Mouse (Mus musculus): ENCODE data around the gene Msi1. TPM values are rescaled to one million over a fixed set of nuclear protein-coding genes. Genes with fewer than 3 reads are reported as not detected.
A peak's percentile ranks its signal among the peaks of the same experiment; 100 is the strongest.
"Not testable (repeated sequence)": the region's sequence is repeated elsewhere in the genome, so short reads cannot be mapped to it uniquely, and the experiment has no call there.

The Msi1 gene
- polyA plus RNA-seq, 1 experiment from 2014 or later = 29.5 TPM

GRCm38 (mm10) chr5:115434853-115435754 lies 5.7 kb downstream of the Msi1 start:
- no peaks in the 10 kb centered on the region for H3K27me3 ChIP-seq
- peaks cover 56% of the 10 kb centered on the region for H3K36me3 ChIP-seq
- H3K9me3 ChIP-seq = no peaks in the 10 kb centered on the region
- peak overlapping the region; percentile 77 for H3K9ac ChIP-seq (replicated peaks)
- peak overlapping the region; percentile 98 for H3K27ac ChIP-seq
- H3K4me3 ChIP-seq (replicated peaks) = peak overlapping the region; percentile 38; the same call in 1 of the 2 replicates
- H3K4me1 ChIP-seq (replicated peaks) = peaks cover 85% of the 10 kb centered on the region
- H3K4me2 ChIP-seq = peak overlapping the region; percentile 71
- ATAC-seq (ENCODE audit: insufficient number of reproducible peaks, insufficient read depth, low FRiP score, low TSS enrichment, low read depth) = no peak
- WGBS = 23% methylated on average over 15 of the region's 15 CpGs

- peak overlapping the region; percentile 98 for H3K27ac ChIP-seq
- H3K9ac ChIP-seq (replicated peaks) = peak overlapping the region; percentile 77
- H3K9me3 ChIP-seq = no peaks in the 10 kb centered on the region
- no peaks in the 10 kb centered on the region for H3K27me3 ChIP-seq
- 14% methylated on average over 8 of the region's 8 CpGs for WGBS
- no peak for ATAC-seq (ENCODE audit: insufficient number of reproducible peaks, insufficient read depth, low FRiP score, low TSS enrichment, low read depth)
- peaks cover 60% of the 10 kb centered on the region for H3K36me3 ChIP-seq
- peak overlapping the region; percentile 38 for H3K4me3 ChIP-seq (replicated peaks)
- peaks cover 84% of the 10 kb centered on the region for H3K4me1 ChIP-seq (replicated peaks)
- peak overlapping the region; percentile 71 for H3K4me2 ChIP-seq
Measured at GRCm38 (mm10) chr5:115435755-115436379, 6.5 kb downstream of the Msi1 start.

- peak overlapping the region; percentile 98 for H3K27ac ChIP-seq
- no peaks in the 10 kb centered on the region for H3K27me3 ChIP-seq
- no peaks in the 10 kb centered on the region for H3K9me3 ChIP-seq
- ATAC-seq (ENCODE audit: insufficient number of reproducible peaks, insufficient read depth, low FRiP score, low TSS enrichment, low read depth) = peak; percentile 64
- peaks cover 63% of the 10 kb centered on the region for H3K36me3 ChIP-seq
- H3K9ac ChIP-seq (replicated peaks) = peak overlapping the region; percentile 77
- H3K4me3 ChIP-seq (replicated peaks) = peak overlapping the region; percentile 38
- H3K4me1 ChIP-seq (replicated peaks) = peaks cover 76% of the 10 kb centered on the region
- H3K4me2 ChIP-seq = peak overlapping the region; percentile 71
- 2% methylated on average over 37 of the region's 43 CpGs for WGBS
Measured at GRCm38 (mm10) chr5:115436421-115437124, 7.2 kb downstream of the Msi1 start.

GRCm38 (mm10) chr5:115437242-115437944 lies 8.0 kb downstream of the Msi1 start:
- 0 out of 2 replicates have a peak, but pooled peaks have one; percentile 1 for ATAC-seq (ENCODE audit: insufficient number of reproducible peaks, insufficient read depth, low FRiP score, low TSS enrichment, low read depth)
- Histone ChIP-seq H3K9me3 (0 out of 2 replicates have a peak, but pooled peaks cover under 1% of the 10 kb centered on the region), H3K4me1 (replicated peaks) (peaks cover 68% of the 10 kb centered on the region), H3K4me2 (peak overlapping the region; percentile 71), H3K27me3 (no peaks in the 10 kb centered on the region), H3K9ac (replicated peaks) (peak overlapping the region; percentile 44), H3K36me3 (peaks cover 64% of the 10 kb centered on the region), H3K4me3 (replicated peaks) (no peak overlapping the region), H3K27ac (peak overlapping the region; percentile 98)
- WGBS = 21% methylated on average over 7 of the region's 7 CpGs

GRCm38 (mm10) chr5:115437945-115438315 lies 8.5 kb downstream of the Msi1 start:
- H3K27ac ChIP-seq = peak overlapping the region; percentile 98
- H3K4me2 ChIP-seq = peak overlapping the region; percentile 71
- H3K4me1 ChIP-seq (replicated peaks) = peaks cover 63% of the 10 kb centered on the region
- peaks cover 64% of the 10 kb centered on the region for H3K36me3 ChIP-seq
- 0% methylated on average over 2 of the region's 2 CpGs for WGBS
- peak; percentile 2; the same call in 1 of the 2 replicates for ATAC-seq (ENCODE audit: insufficient number of reproducible peaks, insufficient read depth, low FRiP score, low TSS enrichment, low read depth)
- H3K9ac ChIP-seq (replicated peaks) = peak overlapping the region; percentile 44
- 0 out of 2 replicates have a peak, but pooled peaks cover 3% of the 10 kb centered on the region for H3K9me3 ChIP-seq
- no peaks in the 10 kb centered on the region for H3K27me3 ChIP-seq
- no peak overlapping the region; the same call in 1 of the 2 replicates for H3K4me3 ChIP-seq (replicated peaks)

GRCm38 (mm10) chr5:115438667-115439066 lies 9.3 kb downstream of the Msi1 start:
- peaks cover 64% of the 10 kb centered on the region for H3K36me3 ChIP-seq
- H3K27ac ChIP-seq = peak overlapping the region; percentile 98
- no peak for ATAC-seq (ENCODE audit: insufficient number of reproducible peaks, insufficient read depth, low FRiP score, low TSS enrichment, low read depth)
- no peak overlapping the region for H3K4me3 ChIP-seq (replicated peaks)
- H3K27me3 ChIP-seq = no peaks in the 10 kb centered on the region
- H3K9ac ChIP-seq (replicated peaks) = peak overlapping the region; percentile 18; the same call in 1 of the 2 replicates
- 13% methylated on average over 7 of the region's 7 CpGs for WGBS
- H3K4me2 ChIP-seq = no peak overlapping the region
- H3K4me1 ChIP-seq (replicated peaks) = peaks cover 56% of the 10 kb centered on the region
- H3K9me3 ChIP-seq = 0 out of 2 replicates have a peak, but pooled peaks cover 3% of the 10 kb centered on the region

GRCm38 (mm10) chr5:115441205-115441849 lies 11.9 kb downstream of the Msi1 start:
- Histone ChIP-seq H3K4me2 (no peak overlapping the region), H3K4me1 (replicated peaks) (peaks cover 29% of the 10 kb centered on the region), H3K36me3 (peaks cover 84% of the 10 kb centered on the region), H3K9ac (replicated peaks) (no peak overlapping the region), H3K27ac (no peak overlapping the region; the same call in 1 of the 2 replicates), H3K9me3 (0 out of 2 replicates have a peak, but pooled peaks cover 3% of the 10 kb centered on the region), H3K27me3 (no peaks in the 10 kb centered on the region), H3K4me3 (replicated peaks) (no peak overlapping the region)
- 46% methylated on average over 14 of the region's 14 CpGs for WGBS
- ATAC-seq (ENCODE audit: insufficient number of reproducible peaks, insufficient read depth, low FRiP score, low TSS enrichment, low read depth) = no peak

- not testable (repeated sequence) for H3K27me3 ChIP-seq; ATAC-seq (ENCODE audit: insufficient number of reproducible peaks, insufficient read depth, low FRiP score, low TSS enrichment, low read depth); H3K9ac ChIP-seq (replicated peaks); H3K4me3 ChIP-seq (replicated peaks); H3K27ac ChIP-seq; H3K9me3 ChIP-seq; H3K4me2 ChIP-seq
- 71% methylated on average over 5 of the region's 5 CpGs for WGBS
- Histone ChIP-seq H3K4me1 (replicated peaks) (peaks cover 16% of the 10 kb centered on the region), H3K36me3 (peaks cover 94% of the 10 kb centered on the region)
Measured at GRCm38 (mm10) chr5:115442663-115443062, 13.3 kb downstream of the Msi1 start.

GRCm38 (mm10) chr5:115444130-115444529 lies 14.7 kb downstream of the Msi1 start:
- no peak overlapping the region for H3K4me2 ChIP-seq
- peaks cover under 1% of the 10 kb centered on the region; the same call in 1 of the 2 replicates for H3K4me1 ChIP-seq (replicated peaks)
- H3K9me3 ChIP-seq = 0 out of 2 replicates have a peak, but pooled peaks cover 3% of the 10 kb centered on the region
- no peak for ATAC-seq (ENCODE audit: insufficient number of reproducible peaks, insufficient read depth, low FRiP score, low TSS enrichment, low read depth)
- no peak overlapping the region for H3K9ac ChIP-seq (replicated peaks)
- H3K4me3 ChIP-seq (replicated peaks) = no peak overlapping the region
- H3K36me3 ChIP-seq = peaks cover 94% of the 10 kb centered on the region
- no peak overlapping the region for H3K27ac ChIP-seq
- no peaks in the 10 kb centered on the region for H3K27me3 ChIP-seq
- 91% methylated on average over 11 of the region's 11 CpGs for whole genome bisulfite sequencing

GRCm38 (mm10) chr5:115447108-115447507 lies 17.7 kb downstream of the Msi1 start:
- Histone ChIP-seq H3K9ac (replicated peaks) (no peak overlapping the region), H3K9me3 (0 out of 2 replicates have a peak, but pooled peaks cover 3% of the 10 kb centered on the region), H3K4me3 (replicated peaks) (no peak overlapping the region), H3K27ac (no peak overlapping the region), H3K4me2 (no peak overlapping the region), H3K27me3 (no peaks in the 10 kb centered on the region), H3K36me3 (peaks cover 100% of the 10 kb centered on the region), H3K4me1 (replicated peaks) (no peaks in the 10 kb centered on the region)
- 92% methylated on average over 17 of the region's 17 CpGs for WGBS
- ATAC-seq (ENCODE audit: insufficient number of reproducible peaks, insufficient read depth, low FRiP score, low TSS enrichment, low read depth) = no peak

All from limb, embryonic 12.5 days (tissue).